Mouse (Mus musculus) neural tube, embryonic 10.5 days (tissue): ENCODE measurements around the gene Kif7.
A peak's percentile ranks its signal among the peaks of the same experiment; 100 is the strongest.

Experiments
- DNase-seq: peaks from one replicate; pipeline ENCODE4 v3.0.0-alpha.2; 2017; ENCODE audit warnings: low spot score; ENCODE audit errors: extremely low spot score

Gene Kif7

GRCm38 (mm10) chr7:79715187-79715981 lies at the start of gene Kif7:
Gene Kif7 (minus strand): TSS chr7:79715720.
- peak; percentile 92 for DNase-seq

GRCm38 (mm10) chr7:79762106-79762505 lies 46.6 kb upstream of the Kif7 start:
- no peak for DNase-seq

GRCm38 (mm10) chr7:79761124-79761876 lies 45.8 kb upstream of the Kif7 start:
- DNase-seq = no peak

- no peak for DNase-seq
These were observed 44.2 kb upstream of the Kif7 start for GRCm38 (mm10) chr7:79759766-79760165.

- no peak for DNase-seq
These were observed 42.7 kb upstream of the Kif7 start for GRCm38 (mm10) chr7:79758176-79758575.

- DNase-seq = no peak
These were observed 40.8 kb upstream of the Kif7 start for GRCm38 (mm10) chr7:79756334-79756733.

GRCm38 (mm10) chr7:79749511-79749910 lies 34.0 kb upstream of the Kif7 start:
- no peak for DNase-seq

- no peak for DNase-seq
These were observed 32.1 kb upstream of the Kif7 start for GRCm38 (mm10) chr7:79747659-79748058.

- DNase-seq = no peak
These were observed 29.1 kb upstream of the Kif7 start for GRCm38 (mm10) chr7:79744585-79744984.

- DNase-seq = no peak
These were observed 28.5 kb upstream of the Kif7 start for GRCm38 (mm10) chr7:79744051-79744450.

GRCm38 (mm10) chr7:79742659-79743536 lies 27.4 kb upstream of the Kif7 start, which contains the start of the genes Pex11a and Wdr93:
Gene Pex11a (minus strand): TSS chr7:79743131.
Gene Wdr93 (plus strand): TSS chr7:79743163.
- DNase-seq = peak; percentile 79

GRCm38 (mm10) chr7:79742277-79742658 lies 26.7 kb upstream of the Kif7 start:
- DNase-seq = no peak

GRCm38 (mm10) chr7:79740279-79740678 lies 24.8 kb upstream of the Kif7 start:
- no peak for DNase-seq

GRCm38 (mm10) chr7:79738913-79739312 lies 23.4 kb upstream of the Kif7 start:
- no peak for DNase-seq

- DNase-seq = no peak
These were observed 21.0 kb upstream of the Kif7 start for GRCm38 (mm10) chr7:79736511-79736910.

GRCm38 (mm10) chr7:79734563-79734962 lies 19.0 kb upstream of the Kif7 start:
- DNase-seq = no peak

- no peak for DNase-seq
These were observed 17.1 kb upstream of the Kif7 start, which contains the start of gene Plin1 for GRCm38 (mm10) chr7:79732622-79733021. Gene Plin1 (minus strand): TSS chr7:79732903.

- DNase-seq = no peak
These were observed 15.9 kb upstream of the Kif7 start for GRCm38 (mm10) chr7:79731438-79731837.

GRCm38 (mm10) chr7:79729743-79730370 lies 14.3 kb upstream of the Kif7 start:
- DNase-seq = no peak

- peak; percentile 82 for DNase-seq
These were observed 13.6 kb upstream of the Kif7 start for GRCm38 (mm10) chr7:79729169-79729568.

- DNase-seq = peak; percentile 67
These were observed 12.7 kb upstream of the Kif7 start for GRCm38 (mm10) chr7:79728219-79728618.
